Mouse (Mus musculus): Measurements from ENCODE around the gene 1700021F05Rik. TPM values are rescaled to one million over a fixed set of nuclear protein-coding genes. Genes with fewer than 3 reads are reported as not detected.

1700021F05Rik gene
- polyA plus RNA-seq, 1 experiment: 72.0 TPM

DNA sequence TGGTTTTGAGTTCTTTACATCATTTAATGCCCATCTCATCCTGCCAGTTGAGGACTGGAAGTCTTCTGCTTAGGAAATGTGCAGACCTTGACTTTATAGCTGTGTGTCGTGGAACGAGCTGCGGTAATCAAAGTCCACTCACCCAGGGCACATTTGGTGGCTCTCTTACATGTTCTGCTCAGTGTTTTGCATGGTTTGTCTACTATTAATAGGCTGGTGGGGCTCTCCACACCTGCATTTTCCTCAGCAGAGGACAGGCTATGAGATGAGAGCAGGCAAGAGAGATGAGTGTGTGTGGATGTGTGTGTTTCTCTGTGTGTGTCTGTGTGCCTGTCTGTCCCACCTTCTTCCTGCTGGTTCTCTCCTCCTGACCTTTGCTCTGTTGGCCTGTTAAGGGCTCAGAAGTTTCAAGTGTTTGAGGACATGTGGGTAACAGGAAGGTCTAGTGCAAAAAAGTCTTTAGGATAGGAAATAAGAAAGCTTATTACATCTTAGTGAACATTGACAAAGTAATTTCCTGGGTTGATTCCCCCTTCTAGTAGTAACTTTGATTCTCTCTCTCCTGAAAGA is 53.3 kb downstream of the 1700021F05Rik start:
- no peak overlapping the region for H3K4me3 ChIP-seq (ENCODE audit: low read depth, low read length)
- H3K9me3 ChIP-seq (replicated peaks; ENCODE audit: control insufficient read depth, insufficient read depth, low read length, poor library complexity, severe bottlenecking): no peaks in the 10 kb centered on the region
- H3K36me3 ChIP-seq (ENCODE audit: control insufficient read depth, insufficient read depth, low read length, poor library complexity, severe bottlenecking): no peaks in the 10 kb centered on the region
- TF ChIP-seq EP300 (IDR thresholded peaks at IDR 0.05; ENCODE audit: insufficient read depth, low read depth, low read length) (no peak), POLR2A (IDR thresholded peaks at IDR 0.05; ENCODE audit: insufficient read depth, low read length) (no peak), CTCF (IDR thresholded peaks at IDR 0.05; ENCODE audit: low read depth, low read length) (no peak)
- H3K27me3 ChIP-seq (ENCODE audit: control insufficient read depth, insufficient read depth, low read length, poor library complexity, severe bottlenecking): no peaks in the 10 kb centered on the region
- H3K27ac ChIP-seq (ENCODE audit: insufficient read depth, low read length): no peak overlapping the region
- H3K4me1 ChIP-seq (ENCODE audit: control insufficient read depth, insufficient read depth, low read length): peaks cover 4% of the 10 kb centered on the region
- H3K9ac ChIP-seq (ENCODE audit: low read depth, poor library complexity, severe bottlenecking): no peak overlapping the region

DNA sequence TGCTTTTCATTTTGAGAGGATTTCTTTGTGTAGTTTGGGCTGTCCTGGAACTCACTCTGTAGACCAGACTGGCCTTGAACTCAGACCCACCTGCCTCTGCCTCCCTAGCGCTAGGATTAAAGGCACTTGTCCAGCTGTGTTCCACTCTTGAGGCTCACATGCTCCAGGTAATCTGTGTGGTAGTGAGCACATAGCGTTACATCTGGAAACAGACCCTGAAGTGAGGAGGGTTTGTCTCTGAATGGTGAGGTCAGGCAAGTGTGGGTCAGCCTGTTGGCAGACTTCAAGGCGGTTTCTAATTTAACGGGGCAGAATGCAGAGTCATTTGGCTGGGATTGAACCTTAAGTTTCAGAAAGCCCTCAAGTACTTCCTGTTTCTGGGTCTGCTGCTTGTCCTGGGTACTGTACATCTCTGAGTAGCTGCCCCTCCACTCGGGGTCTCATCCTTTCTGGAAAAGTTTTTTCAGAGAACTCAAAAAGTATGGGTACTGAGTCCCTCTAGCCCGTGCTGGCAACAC is 55.0 kb downstream of the 1700021F05Rik start:
- TF ChIP-seq EP300 (IDR thresholded peaks at IDR 0.05; ENCODE audit: insufficient read depth, low read depth, low read length) (no peak), POLR2A (IDR thresholded peaks at IDR 0.05; ENCODE audit: insufficient read depth, low read length) (no peak), CTCF (IDR thresholded peaks at IDR 0.05; ENCODE audit: low read depth, low read length) (no peak)
- no peaks in the 10 kb centered on the region for H3K27me3 ChIP-seq (ENCODE audit: control insufficient read depth, insufficient read depth, low read length, poor library complexity, severe bottlenecking)
- H3K36me3 ChIP-seq (ENCODE audit: control insufficient read depth, insufficient read depth, low read length, poor library complexity, severe bottlenecking): no peaks in the 10 kb centered on the region
- H3K4me3 ChIP-seq (ENCODE audit: low read depth, low read length): no peak overlapping the region
- H3K27ac ChIP-seq (ENCODE audit: insufficient read depth, low read length): no peak overlapping the region
- no peak overlapping the region for H3K9ac ChIP-seq (ENCODE audit: low read depth, poor library complexity, severe bottlenecking)
- peaks cover 8% of the 10 kb centered on the region for H3K4me1 ChIP-seq (ENCODE audit: control insufficient read depth, insufficient read depth, low read length)
- no peaks in the 10 kb centered on the region for H3K9me3 ChIP-seq (replicated peaks; ENCODE audit: control insufficient read depth, insufficient read depth, low read length, poor library complexity, severe bottlenecking)

DNA sequence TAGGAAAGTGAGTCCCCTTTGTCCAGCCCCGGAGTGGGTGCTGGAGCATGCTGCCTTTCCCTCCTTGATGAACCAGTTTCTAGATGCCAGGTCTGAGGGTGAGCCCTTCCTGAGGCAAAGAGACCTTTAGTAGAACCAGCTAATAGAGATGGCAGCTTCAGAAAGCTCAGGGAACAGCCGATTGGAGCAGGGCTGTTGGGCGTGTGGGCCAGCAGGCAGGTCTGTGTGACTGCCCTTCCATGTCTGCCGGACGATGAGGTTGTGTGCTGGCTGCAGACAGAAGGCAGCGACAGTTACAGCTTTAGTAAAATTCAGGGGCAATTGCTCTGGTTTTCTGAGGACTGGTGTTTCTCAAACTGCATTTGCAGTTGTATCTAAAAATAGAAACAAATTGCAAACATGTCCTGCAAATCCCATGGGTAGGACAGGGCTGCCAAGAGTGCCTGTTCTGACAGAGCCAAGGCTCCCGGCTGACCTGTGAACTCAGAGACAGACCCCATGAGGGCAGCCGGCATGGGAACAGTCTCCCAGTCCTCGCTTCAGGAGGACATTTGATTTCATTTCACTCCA is 57.3 kb downstream of the 1700021F05Rik start:
- Histone ChIP-seq H3K27ac (ENCODE audit: insufficient read depth, low read length) (no peak overlapping the region), H3K9me3 (replicated peaks; ENCODE audit: control insufficient read depth, insufficient read depth, low read length, poor library complexity, severe bottlenecking) (no peaks in the 10 kb centered on the region), H3K36me3 (ENCODE audit: control insufficient read depth, insufficient read depth, low read length, poor library complexity, severe bottlenecking) (no peaks in the 10 kb centered on the region), H3K9ac (ENCODE audit: low read depth, poor library complexity, severe bottlenecking) (peak overlapping the region; percentile 6; the same call in 1 of the 2 replicates), H3K27me3 (ENCODE audit: control insufficient read depth, insufficient read depth, low read length, poor library complexity, severe bottlenecking) (no peaks in the 10 kb centered on the region), H3K4me3 (ENCODE audit: low read depth, low read length) (no peak overlapping the region), H3K4me1 (ENCODE audit: control insufficient read depth, insufficient read depth, low read length) (peaks cover 8% of the 10 kb centered on the region)
- no peak for TF ChIP-seq POLR2A (IDR thresholded peaks at IDR 0.05; ENCODE audit: insufficient read depth, low read length)
- TF ChIP-seq EP300 (IDR thresholded peaks at IDR 0.05; ENCODE audit: insufficient read depth, low read depth, low read length): no peak
- no peak for TF ChIP-seq CTCF (IDR thresholded peaks at IDR 0.05; ENCODE audit: low read depth, low read length)

DNA sequence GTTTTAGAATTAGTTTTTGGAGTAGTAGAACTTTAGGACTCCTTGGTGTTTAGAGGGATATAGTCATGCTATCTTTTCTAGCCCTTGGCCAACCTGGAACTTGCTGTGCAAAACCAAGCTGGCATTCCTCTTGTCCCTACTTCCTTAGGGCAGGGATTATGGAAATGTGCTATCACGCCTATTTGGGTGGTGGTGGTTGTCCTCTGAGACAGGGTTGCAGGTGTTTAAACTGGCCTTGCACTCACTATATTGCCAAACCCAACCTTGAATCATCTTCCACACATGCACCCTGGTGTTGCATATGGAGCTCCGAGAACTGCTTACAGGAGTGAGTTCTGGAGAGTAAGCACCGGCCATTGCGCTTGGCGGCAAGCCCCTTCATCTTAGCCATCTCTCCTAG is 58.8 kb downstream of the 1700021F05Rik start:
- Histone ChIP-seq H3K9ac (ENCODE audit: low read depth, poor library complexity, severe bottlenecking) (no peak overlapping the region), H3K36me3 (ENCODE audit: control insufficient read depth, insufficient read depth, low read length, poor library complexity, severe bottlenecking) (no peaks in the 10 kb centered on the region), H3K27ac (ENCODE audit: insufficient read depth, low read length) (no peak overlapping the region), H3K27me3 (ENCODE audit: control insufficient read depth, insufficient read depth, low read length, poor library complexity, severe bottlenecking) (no peaks in the 10 kb centered on the region), H3K4me3 (ENCODE audit: low read depth, low read length) (no peak overlapping the region), H3K4me1 (ENCODE audit: control insufficient read depth, insufficient read depth, low read length) (peaks cover 4% of the 10 kb centered on the region), H3K9me3 (replicated peaks; ENCODE audit: control insufficient read depth, insufficient read depth, low read length, poor library complexity, severe bottlenecking) (no peaks in the 10 kb centered on the region)
- TF ChIP-seq EP300 (IDR thresholded peaks at IDR 0.05; ENCODE audit: insufficient read depth, low read depth, low read length): no peak
- no peak for TF ChIP-seq CTCF (IDR thresholded peaks at IDR 0.05; ENCODE audit: low read depth, low read length)
- TF ChIP-seq POLR2A (IDR thresholded peaks at IDR 0.05; ENCODE audit: insufficient read depth, low read length): no peak

DNA sequence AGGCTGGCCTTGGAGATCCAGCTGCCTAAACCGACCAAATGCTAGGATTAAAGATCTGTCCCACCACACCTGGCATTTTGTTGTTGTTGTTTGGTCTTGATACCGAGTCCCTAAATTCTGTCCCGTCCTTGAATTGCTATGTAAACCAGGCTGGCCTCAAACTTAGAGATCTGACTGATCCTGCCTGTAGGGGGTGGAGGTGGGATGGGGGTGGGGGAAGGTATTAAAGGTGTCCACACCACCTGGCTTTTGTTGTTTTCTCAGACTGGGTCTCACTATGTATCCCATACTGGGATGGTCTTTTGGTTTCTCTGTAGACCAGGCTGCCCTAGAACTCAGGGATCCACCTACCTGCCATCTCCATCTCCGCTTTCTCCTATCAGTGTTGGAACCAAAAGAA is 59.6 kb downstream of the 1700021F05Rik start:
- Histone ChIP-seq H3K27me3 (ENCODE audit: control insufficient read depth, insufficient read depth, low read length, poor library complexity, severe bottlenecking) (no peaks in the 10 kb centered on the region), H3K4me3 (ENCODE audit: low read depth, low read length) (no peak overlapping the region), H3K4me1 (ENCODE audit: control insufficient read depth, insufficient read depth, low read length) (peaks cover 4% of the 10 kb centered on the region), H3K36me3 (ENCODE audit: control insufficient read depth, insufficient read depth, low read length, poor library complexity, severe bottlenecking) (no peaks in the 10 kb centered on the region), H3K9ac (ENCODE audit: low read depth, poor library complexity, severe bottlenecking) (peak overlapping the region; percentile 100; the same call in 1 of the 2 replicates), H3K9me3 (replicated peaks; ENCODE audit: control insufficient read depth, insufficient read depth, low read length, poor library complexity, severe bottlenecking) (no peaks in the 10 kb centered on the region), H3K27ac (ENCODE audit: insufficient read depth, low read length) (peak overlapping the region; percentile 57)
- TF ChIP-seq EP300 (IDR thresholded peaks at IDR 0.05; ENCODE audit: insufficient read depth, low read depth, low read length) (peak; percentile 82), CTCF (IDR thresholded peaks at IDR 0.05; ENCODE audit: low read depth, low read length) (no peak), POLR2A (IDR thresholded peaks at IDR 0.05; ENCODE audit: insufficient read depth, low read length) (no peak)

DNA sequence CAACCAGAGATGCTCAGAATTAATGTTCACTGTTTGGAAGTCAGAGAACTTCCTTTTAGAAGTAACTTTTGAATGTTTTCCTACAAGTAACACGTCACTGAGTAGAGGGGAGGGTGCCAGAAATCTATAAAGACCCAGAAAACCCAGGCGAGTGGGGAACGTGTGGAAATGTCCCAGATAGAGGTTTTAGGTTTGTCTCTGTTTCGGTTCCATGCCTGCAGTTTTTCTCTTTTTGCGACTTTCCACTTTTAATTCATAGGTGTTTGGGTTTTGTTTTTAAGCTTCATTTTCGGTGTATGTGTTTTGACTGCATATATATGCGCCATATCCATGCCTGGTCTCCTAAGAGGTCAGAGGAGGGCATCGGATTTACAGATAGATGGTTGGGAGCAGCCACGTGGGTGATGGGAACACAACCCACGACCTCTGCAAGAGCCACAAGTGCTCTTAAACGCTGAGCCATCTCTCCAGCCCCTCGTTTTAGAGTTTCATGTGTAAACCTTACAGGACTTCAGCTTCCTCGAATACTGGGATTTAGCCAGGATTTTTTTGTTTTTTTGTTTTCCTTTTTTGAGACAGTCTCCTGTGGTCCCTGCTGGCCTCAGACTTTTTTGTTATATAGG is 60.5 kb downstream of the 1700021F05Rik start:
- Histone ChIP-seq H3K4me1 (ENCODE audit: control insufficient read depth, insufficient read depth, low read length) (peaks cover 6% of the 10 kb centered on the region), H3K4me3 (ENCODE audit: low read depth, low read length) (peak overlapping the region; percentile 67), H3K36me3 (ENCODE audit: control insufficient read depth, insufficient read depth, low read length, poor library complexity, severe bottlenecking) (no peaks in the 10 kb centered on the region), H3K9me3 (replicated peaks; ENCODE audit: control insufficient read depth, insufficient read depth, low read length, poor library complexity, severe bottlenecking) (no peaks in the 10 kb centered on the region), H3K27ac (ENCODE audit: insufficient read depth, low read length) (peak overlapping the region; percentile 58), H3K9ac (ENCODE audit: low read depth, poor library complexity, severe bottlenecking) (peak overlapping the region; percentile 100), H3K27me3 (ENCODE audit: control insufficient read depth, insufficient read depth, low read length, poor library complexity, severe bottlenecking) (no peaks in the 10 kb centered on the region)
- TF ChIP-seq EP300 (IDR thresholded peaks at IDR 0.05; ENCODE audit: insufficient read depth, low read depth, low read length) (no peak), POLR2A (IDR thresholded peaks at IDR 0.05; ENCODE audit: insufficient read depth, low read length) (no peak), CTCF (IDR thresholded peaks at IDR 0.05; ENCODE audit: low read depth, low read length) (no peak)
